Mouse (Mus musculus) skeletal muscle tissue, adult 2 months (tissue): ENCODE results near the gene Gm21083.
"Not testable (repeated sequence)": the region's sequence is repeated elsewhere in the genome, so short reads cannot be mapped to it uniquely, and the experiment has no call there.

Experiments
- DNase-seq: peaks from one replicate; pipeline ENCODE4 v3.0.0-alpha.2; 2012; ENCODE audit warnings: low read depth, low spot score

Gm21083 gene

GRCm38 (mm10) chr5:15628136-15628535 is 51.0 kb downstream of the Gm21083 start:
- not testable (repeated sequence) for DNase-seq

GRCm38 (mm10) chr5:15630068-15630467 is 52.9 kb downstream of the Gm21083 start:
- DNase-seq: not testable (repeated sequence)
